Mouse (Mus musculus) kidney, embryonic 15.5 days (tissue): ENCODE measurements around the gene A730015C16Rik. TPM values are rescaled to one million over a fixed set of nuclear protein-coding genes. Genes with fewer than 3 reads are reported as not detected.
A peak's percentile ranks its signal among the peaks of the same experiment; 100 is the strongest.

ENCODE experiments used
- ATAC-seq: fragments of 200-750 bp; cut with Nextera tagmentation; replicated peaks from 2 replicates; pipeline ENCODE4 v1.8.0; 2017; ENCODE audit warnings: moderate TSS enrichment; ENCODE audit not compliant: low FRiP score
- H3K27ac ChIP-seq: fragments of 300-500 bp; sonication (generic); 2 replicates; pipeline ENCODE4 v1.5.1; 2015; ENCODE audit warnings: mild to moderate bottlenecking, inconsistent platforms
- H3K27me3 ChIP-seq: fragments of 300-500 bp; sonication (generic); 2 replicates; pipeline ENCODE4 v1.6.1; 2015; ENCODE audit warnings: inconsistent platforms
- H3K36me3 ChIP-seq: fragments of 300-500 bp; sonication (generic); 2 replicates; pipeline ENCODE4 v1.6.1; 2015; ENCODE audit warnings: inconsistent platforms
- H3K4me1 ChIP-seq: fragments of 300-500 bp; sonication (generic); 2 replicates; pipeline ENCODE4 v1.6.1; 2015; ENCODE audit warnings: inconsistent platforms
- H3K4me2 ChIP-seq: fragments of 300-500 bp; sonication (generic); 2 replicates; pipeline ENCODE4 v1.6.1; 2015; ENCODE audit warnings: moderate library complexity, mild to moderate bottlenecking, inconsistent platforms
- H3K4me3 ChIP-seq: fragments of 300-500 bp; sonication (generic); replicated peaks from 2 replicates; pipeline ENCODE4 v1.5.1; 2015; ENCODE audit warnings: mild to moderate bottlenecking, inconsistent platforms
- H3K9ac ChIP-seq: fragments of 300-500 bp; sonication (generic); 2 replicates; pipeline ENCODE4 v1.6.1; 2015; ENCODE audit warnings: mild to moderate bottlenecking, inconsistent platforms
- H3K9me3 ChIP-seq: fragments of 300-500 bp; sonication (generic); replicated peaks from 2 replicates; pipeline ENCODE4 v1.6.1; 2016; ENCODE audit warnings: inconsistent platforms
- WGBS: fragments of 180-500 bp; shearing (Covaris S2); methylation state at CpG from one replicate; pipeline ENCODE4 v1.1.7; 2015; ENCODE audit warnings: mixed read lengths; 5-methylcytosine and 5-hydroxymethylcytosine counted together
- polyA plus RNA-seq: library from polyadenylated mRNA; unstranded; fragments of >200 nt; fragmentation: Nextera tagmentation; extraction: Ambion mirVana; gene quantifications from 2 replicates; pipeline ENCODE4 v1.2.1, GENCODE M21; 2015

Gene A730015C16Rik
- polyA plus RNA-seq, 1 experiment from 2014 or later = 1.1 TPM

DNA sequence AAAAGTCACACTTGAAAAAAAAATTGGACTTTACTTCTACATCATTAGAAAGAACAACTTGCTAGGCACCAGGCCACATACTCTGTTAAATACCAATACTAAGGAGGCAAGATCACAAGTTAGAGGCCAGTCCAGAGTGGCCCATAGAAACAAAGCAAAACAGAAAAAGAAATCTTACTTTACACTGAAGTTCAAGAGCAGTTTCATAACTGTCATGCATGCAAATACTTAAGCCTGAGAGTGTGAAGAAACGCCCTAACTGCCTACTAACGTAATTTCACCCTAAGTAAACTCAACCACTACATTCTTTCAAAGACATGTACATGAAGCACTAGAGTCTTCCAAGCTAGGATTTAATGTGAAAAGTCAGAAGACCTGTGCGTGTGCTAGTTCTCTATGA, 22.7 kb downstream of the A730015C16Rik start:
- Histone ChIP-seq H3K4me3 (no peak overlapping the region), H3K36me3 (peaks cover 88% of the 10 kb centered on the region), H3K4me1 (no peaks in the 10 kb centered on the region), H3K9ac (no peak overlapping the region), H3K9me3 (no peaks in the 10 kb centered on the region), H3K27ac (no peak overlapping the region), H3K27me3 (no peaks in the 10 kb centered on the region), H3K4me2 (no peak overlapping the region)
- whole genome bisulfite sequencing = 95% methylated on average over 3 of the region's 3 CpGs
- ATAC-seq = no peak

DNA sequence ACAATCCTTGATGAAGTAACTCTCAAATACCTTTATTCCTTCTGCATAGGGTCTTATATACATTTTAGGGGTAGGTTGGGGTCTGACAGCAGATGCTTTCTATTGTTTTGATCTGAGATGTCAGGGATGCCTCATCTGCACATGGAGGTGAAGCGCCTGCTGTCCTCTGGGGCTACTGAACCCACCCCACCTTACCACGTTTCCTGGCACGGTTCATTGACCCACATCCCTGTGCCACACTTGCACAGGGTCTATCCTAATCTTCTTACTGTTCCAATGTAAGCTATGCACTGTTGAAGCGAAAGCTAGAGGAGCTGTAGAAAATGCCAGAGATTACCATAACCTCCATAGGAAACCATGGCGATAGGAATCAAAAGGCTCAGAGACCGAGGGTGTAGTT, 36.9 kb downstream of the A730015C16Rik start:
- Histone ChIP-seq H3K36me3 (peaks cover 12% of the 10 kb centered on the region; the same call in 1 of the 2 replicates), H3K27me3 (no peaks in the 10 kb centered on the region), H3K27ac (no peak overlapping the region), H3K4me3 (no peak overlapping the region), H3K4me2 (no peak overlapping the region), H3K4me1 (no peaks in the 10 kb centered on the region), H3K9me3 (no peaks in the 10 kb centered on the region), H3K9ac (no peak overlapping the region)
- no peak for ATAC-seq
- 65% methylated on average over 6 of the region's 6 CpGs for WGBS

DNA sequence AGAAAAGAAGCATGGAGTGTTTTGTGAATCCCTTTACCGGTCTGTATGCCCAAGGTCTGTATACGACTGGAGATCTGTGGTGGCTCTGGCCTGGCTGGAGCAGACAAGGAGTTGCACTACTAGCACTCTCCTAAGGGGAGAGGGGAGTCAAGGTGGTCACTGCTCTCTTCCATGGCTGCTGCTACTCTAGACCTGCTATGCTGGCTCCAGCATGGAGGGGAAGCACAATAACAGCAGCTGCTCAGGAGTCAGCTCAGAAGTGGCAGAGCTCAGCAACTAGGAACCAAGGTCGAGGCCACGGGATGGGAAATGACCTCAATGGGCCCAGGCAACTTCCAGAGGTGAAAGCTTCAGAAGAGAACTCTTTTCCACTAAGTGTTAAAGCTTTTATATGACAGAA, 37.3 kb downstream of the A730015C16Rik start:
- Histone ChIP-seq H3K4me3 (no peak overlapping the region), H3K9me3 (no peaks in the 10 kb centered on the region), H3K27me3 (no peaks in the 10 kb centered on the region), H3K9ac (no peak overlapping the region), H3K4me2 (no peak overlapping the region), H3K27ac (no peak overlapping the region), H3K36me3 (peaks cover 12% of the 10 kb centered on the region; the same call in 1 of the 2 replicates), H3K4me1 (no peaks in the 10 kb centered on the region)
- ATAC-seq = no peak
- WGBS = 59% methylated on average over 4 of the region's 4 CpGs

DNA sequence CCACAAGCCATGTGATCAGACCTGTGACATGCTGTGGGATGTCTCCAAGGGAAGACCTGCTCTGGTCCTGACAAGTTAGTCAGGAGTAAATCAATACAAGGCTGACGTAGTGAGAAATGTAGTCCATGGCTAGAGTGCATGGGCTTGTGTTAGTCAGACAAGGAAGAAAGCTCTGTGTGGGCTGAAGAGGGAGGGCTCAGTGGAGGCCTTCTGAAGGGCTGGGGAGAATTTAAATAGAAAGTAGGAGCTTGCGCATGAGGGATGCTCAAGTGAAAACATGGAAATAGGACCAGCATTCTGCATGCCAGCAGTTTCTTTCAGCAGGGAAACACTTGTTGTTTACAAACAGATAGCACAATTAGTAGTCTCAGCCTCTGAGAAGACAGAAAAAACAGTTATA, 44.9 kb downstream of the A730015C16Rik start:
- H3K27me3 ChIP-seq = no peaks in the 10 kb centered on the region
- H3K9me3 ChIP-seq = no peaks in the 10 kb centered on the region
- no peak for ATAC-seq
- H3K4me2 ChIP-seq = no peak overlapping the region
- H3K9ac ChIP-seq = no peak overlapping the region
- H3K4me1 ChIP-seq = no peaks in the 10 kb centered on the region
- WGBS = 76% methylated on average over 2 of the region's 2 CpGs
- no peaks in the 10 kb centered on the region for H3K36me3 ChIP-seq
- no peak overlapping the region for H3K4me3 ChIP-seq
- H3K27ac ChIP-seq = no peak overlapping the region

DNA sequence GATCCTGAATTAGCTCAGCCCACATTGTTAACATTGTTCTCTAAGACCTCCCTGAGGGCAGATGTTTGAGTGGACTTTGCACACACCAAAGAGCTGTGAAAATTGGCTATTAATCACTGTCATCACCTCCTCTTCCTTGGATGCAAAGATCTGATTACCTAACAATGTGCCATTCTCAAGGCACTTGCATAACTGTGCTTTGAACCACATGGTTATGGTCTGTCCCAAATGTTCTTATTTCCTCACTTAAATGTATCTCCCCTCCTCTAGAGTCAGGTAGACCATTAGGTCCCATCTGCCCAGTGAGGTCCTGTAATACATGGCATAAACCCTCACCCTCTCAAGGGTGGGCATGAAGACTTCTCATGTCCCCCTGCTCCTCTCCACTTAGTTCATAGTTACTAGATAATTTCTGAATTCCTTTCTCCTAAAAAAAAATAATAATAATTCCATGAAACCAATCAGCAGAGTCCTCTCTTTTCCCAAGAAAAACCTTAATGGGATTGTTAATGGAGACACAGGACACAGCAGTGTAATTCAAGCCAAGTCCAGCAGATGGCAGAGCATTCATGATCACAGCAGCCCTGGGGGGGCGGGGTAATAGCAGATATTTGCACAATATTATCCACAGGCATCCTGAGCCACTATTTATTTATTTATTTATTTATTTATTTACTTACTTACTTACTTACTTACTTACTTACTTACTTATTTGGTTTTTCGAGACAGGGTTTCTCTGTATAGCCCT, 50.2 kb downstream of the A730015C16Rik start:
- no peaks in the 10 kb centered on the region for H3K27me3 ChIP-seq
- no peak overlapping the region for H3K9ac ChIP-seq
- peaks cover 4% of the 10 kb centered on the region for H3K4me1 ChIP-seq
- ATAC-seq = 0 out of 2 replicates have a peak, but pooled peaks have one; percentile 62
- H3K27ac ChIP-seq = no peak overlapping the region
- H3K4me3 ChIP-seq = no peak overlapping the region
- H3K9me3 ChIP-seq = no peaks in the 10 kb centered on the region
- no peak overlapping the region for H3K4me2 ChIP-seq
- WGBS = 64% methylated on average over 2 of the region's 2 CpGs
- no peaks in the 10 kb centered on the region for H3K36me3 ChIP-seq

Other genes starting within 250 kb of the A730015C16Rik start
- gene Cc2d1b, start 228.7 kb downstream of the A730015C16Rik start, polyA plus RNA-seq = 29.2 and 32.3 TPM in 2 replicates
- 1.2 and 1.4 TPM in 2 replicates for gene 3110021N24Rik, start 129.0 kb downstream of the A730015C16Rik start, polyA plus RNA-seq
- 4.7 and 6.1 TPM in 2 replicates for gene Zfyve9, start 67.8 kb downstream of the A730015C16Rik start, polyA plus RNA-seq
- gene Btf3l4, start 15.0 kb downstream of the A730015C16Rik start, polyA plus RNA-seq = 162 and 177 TPM in 2 replicates
- gene Txndc12, start 14.0 kb downstream of the A730015C16Rik start, polyA plus RNA-seq = 111 and 112 TPM in 2 replicates
- 62.3 and 65.1 TPM in 2 replicates for gene Kti12, start 834 bp downstream of the A730015C16Rik start, polyA plus RNA-seq
- 23.9 and 28.8 TPM in 2 replicates for gene Rab3b, start 30.4 kb upstream of the A730015C16Rik start, polyA plus RNA-seq
- gene Nrd1, start 152.0 kb upstream of the A730015C16Rik start, polyA plus RNA-seq = 65.9 and 71.8 TPM in 2 replicates